Mouse (Mus musculus) limb, embryonic 11.5 days (tissue): ENCODE data around the gene Tsfm. TPM values are rescaled to one million over a fixed set of nuclear protein-coding genes. Genes with fewer than 3 reads are reported as not detected.

ENCODE experiments used
- ATAC-seq: fragments of 200-750 bp; cut with Nextera tagmentation; 2 replicates; pipeline ENCODE4 v1.8.0; 2017; ENCODE audit warnings: low read depth; ENCODE audit not compliant: insufficient number of reproducible peaks, low FRiP score, low TSS enrichment
- DNase-seq: peaks from one replicate; pipeline ENCODE4 v3.0.0-alpha.2; 2015; ENCODE audit warnings: low spot score
- H3K27ac ChIP-seq: fragments of 300-500 bp; sonication (generic); replicated peaks from 2 replicates; pipeline ENCODE4 v1.5.1; 2014; ENCODE audit warnings: low read depth, mild to moderate bottlenecking, low read length
- H3K27me3 ChIP-seq: fragments of 300-500 bp; sonication (generic); 2 replicates; pipeline ENCODE4 v1.6.1; 2014; ENCODE audit warnings: mild to moderate bottlenecking, low read length, mixed read lengths; ENCODE audit not compliant: control insufficient read depth, insufficient read depth
- H3K36me3 ChIP-seq: fragments of 300-500 bp; sonication (generic); 2 replicates; pipeline ENCODE4 v1.6.1; 2014; ENCODE audit warnings: mild to moderate bottlenecking, low read length, moderate library complexity, mixed read lengths; ENCODE audit not compliant: control insufficient read depth, insufficient read depth
- H3K4me1 ChIP-seq: fragments of 300-500 bp; sonication (generic); 2 replicates; pipeline ENCODE4 v1.6.1; 2014; ENCODE audit warnings: low read length, mixed read lengths; ENCODE audit not compliant: control insufficient read depth, insufficient read depth
- H3K4me2 ChIP-seq: fragments of 300-500 bp; sonication (generic); 2 replicates; pipeline ENCODE4 v1.6.1; 2014; ENCODE audit warnings: low read depth, mild to moderate bottlenecking, moderate library complexity; ENCODE audit not compliant: severe bottlenecking
- H3K4me3 ChIP-seq: fragments of 300-500 bp; sonication (generic); 2 replicates; pipeline ENCODE4 v1.5.1; 2014; ENCODE audit warnings: low read depth, low read length
- H3K9ac ChIP-seq: fragments of 300-500 bp; sonication (generic); 2 replicates; pipeline ENCODE4 v1.6.1; 2014; ENCODE audit warnings: mild to moderate bottlenecking, low read length
- H3K9me3 ChIP-seq: fragments of 300-500 bp; sonication (generic); 2 replicates; pipeline ENCODE4 v1.6.1; 2016; ENCODE audit warnings: low read length; ENCODE audit not compliant: control insufficient read depth
- WGBS: fragments of 180-500 bp; shearing (Covaris S2); extraction: QIAGEN DNeasy Blood & Tissue Kit; methylation state at CpG from one replicate; pipeline ENCODE4 v1.1.7; 2014; 5-methylcytosine and 5-hydroxymethylcytosine counted together
- polyA plus RNA-seq: library from polyadenylated mRNA; unstranded; fragments of >200 nt; fragmentation: Nextera tagmentation; extraction: Ambion mirVana; gene quantifications from 2 replicates; pipeline ENCODE4 v1.2.1, GENCODE M21; 2014

The Tsfm gene
- polyA plus RNA-seq, 1 experiment from 2014 or later, result 91.8 TPM

- Histone ChIP-seq H3K9ac (no peak overlapping the region), H3K4me3 (no peak overlapping the region), H3K27ac (no peak overlapping the region), H3K36me3 (peaks cover 4% of the 10 kb centered on the region), H3K9me3 (no peaks in the 10 kb centered on the region), H3K4me2 (no peak overlapping the region), H3K4me1 (no peaks in the 10 kb centered on the region), H3K27me3 (no peaks in the 10 kb centered on the region)
- WGBS, result 85% methylated on average over 7 of the region's 7 CpGs
- no peak for ATAC-seq
- no peak for DNase-seq
Observed at GRCm38 (mm10) chr10:127003806-127004205, 26.8 kb downstream of the Tsfm start.

- Histone ChIP-seq H3K27me3 (no peaks in the 10 kb centered on the region), H3K36me3 (peaks cover 4% of the 10 kb centered on the region), H3K4me3 (no peak overlapping the region), H3K4me2 (no peak overlapping the region), H3K4me1 (no peaks in the 10 kb centered on the region), H3K9me3 (no peaks in the 10 kb centered on the region), H3K9ac (no peak overlapping the region), H3K27ac (no peak overlapping the region)
- ATAC-seq (no peak), DNase-seq (no peak)
- WGBS, result 90% methylated on average over 8 of the region's 8 CpGs
Observed at GRCm38 (mm10) chr10:127003334-127003733, 27.3 kb downstream of the Tsfm start.

- Histone ChIP-seq H3K36me3 (peaks cover 6% of the 10 kb centered on the region), H3K4me3 (no peak overlapping the region), H3K27me3 (no peaks in the 10 kb centered on the region), H3K4me1 (no peaks in the 10 kb centered on the region), H3K9ac (no peak overlapping the region), H3K4me2 (no peak overlapping the region), H3K9me3 (no peaks in the 10 kb centered on the region), H3K27ac (no peak overlapping the region)
- WGBS, result 90% methylated on average over 5 of the region's 5 CpGs
- no peak for ATAC-seq
- no peak for DNase-seq
Observed at GRCm38 (mm10) chr10:127002765-127003164, 27.9 kb downstream of the Tsfm start.

GRCm38 (mm10) chr10:127002056-127002455, 28.6 kb downstream of the Tsfm start:
- ATAC-seq, result no peak
- Histone ChIP-seq H3K27ac (no peak overlapping the region), H3K36me3 (peaks cover 8% of the 10 kb centered on the region), H3K4me3 (no peak overlapping the region), H3K27me3 (no peaks in the 10 kb centered on the region), H3K4me1 (no peaks in the 10 kb centered on the region), H3K9ac (no peak overlapping the region), H3K9me3 (no peaks in the 10 kb centered on the region), H3K4me2 (no peak overlapping the region)
- DNase-seq, result no peak
- WGBS, result 89% methylated on average over 1 of the region's 1 CpGs

GRCm38 (mm10) chr10:127001297-127001696, 29.3 kb downstream of the Tsfm start:
- 90% methylated on average over 9 of the region's 9 CpGs for WGBS
- Histone ChIP-seq H3K4me2 (no peak overlapping the region), H3K27me3 (no peaks in the 10 kb centered on the region), H3K9ac (no peak overlapping the region), H3K4me3 (no peak overlapping the region), H3K4me1 (no peaks in the 10 kb centered on the region), H3K27ac (no peak overlapping the region), H3K9me3 (no peaks in the 10 kb centered on the region), H3K36me3 (peaks cover 8% of the 10 kb centered on the region)
- DNase-seq (no peak), ATAC-seq (no peak)

- no peak within 1 kb of the TSS for H3K4me3 ChIP-seq
- no peaks in the 10 kb centered on the region for H3K27me3 ChIP-seq
- no peak within 1 kb of the TSS for H3K27ac ChIP-seq
- no peak within 1 kb of the TSS for H3K9ac ChIP-seq
- peaks cover 12% of the 10 kb centered on the region for H3K36me3 ChIP-seq
- DNase-seq (no peak), ATAC-seq (no peak)
- H3K4me1 ChIP-seq, result no peaks in the 10 kb centered on the region
- H3K9me3 ChIP-seq, result no peaks in the 10 kb centered on the region
- no peak within 1 kb of the TSS for H3K4me2 ChIP-seq
- WGBS, result 89% methylated on average over 5 of the region's 5 CpGs
Observed at GRCm38 (mm10) chr10:127000529-127000928, 30.1 kb downstream of the Tsfm start, which contains the start of gene Avil. Gene Avil, plus strand, starts transcription at chr10:127000709.

GRCm38 (mm10) chr10:126997340-126998113, 33.1 kb downstream of the Tsfm start:
- H3K27ac ChIP-seq, result no peak overlapping the region
- no peaks in the 10 kb centered on the region for H3K27me3 ChIP-seq
- no peaks in the 10 kb centered on the region for H3K9me3 ChIP-seq
- ATAC-seq (no peak), DNase-seq (no peak)
- H3K9ac ChIP-seq, result no peak overlapping the region
- WGBS, result 74% methylated on average over 13 of the region's 13 CpGs
- H3K4me2 ChIP-seq, result no peak overlapping the region
- H3K4me3 ChIP-seq, result no peak overlapping the region
- H3K36me3 ChIP-seq, result peaks cover 26% of the 10 kb centered on the region
- H3K4me1 ChIP-seq, result no peaks in the 10 kb centered on the region

- Histone ChIP-seq H3K27ac (no peak overlapping the region), H3K4me2 (no peak overlapping the region), H3K4me3 (no peak overlapping the region), H3K27me3 (no peaks in the 10 kb centered on the region), H3K4me1 (peaks cover 3% of the 10 kb centered on the region; the same call in 1 of the 2 replicates), H3K9me3 (no peaks in the 10 kb centered on the region), H3K9ac (no peak overlapping the region), H3K36me3 (peaks cover 24% of the 10 kb centered on the region)
- ATAC-seq, result no peak
- WGBS, result 84% methylated on average over 3 of the region's 3 CpGs
- DNase-seq, result no peak
Observed at GRCm38 (mm10) chr10:126993621-126994020, 37.0 kb downstream of the Tsfm start.

- Histone ChIP-seq H3K4me3 (no peak overlapping the region), H3K27me3 (no peaks in the 10 kb centered on the region), H3K4me1 (peaks cover 16% of the 10 kb centered on the region), H3K36me3 (peaks cover 20% of the 10 kb centered on the region), H3K9ac (no peak overlapping the region), H3K9me3 (no peaks in the 10 kb centered on the region), H3K4me2 (no peak overlapping the region), H3K27ac (no peak overlapping the region)
- ATAC-seq (no peak), DNase-seq (no peak)
- WGBS, result 39% methylated on average over 3 of the region's 3 CpGs
Observed at GRCm38 (mm10) chr10:126991676-126992075, 39.0 kb downstream of the Tsfm start.
